8 mouse cellular contexts compared by ENCODE assay signal in genomic region chr2:45514290-45515180, GRCm38 (mm10).
DNase-seq lines count a peak whose midpoint lies in the region; ATAC-seq lines count a peak whose summit lies in the region.

No protein-coding gene starts in this region.

- H3K9me3 ChIP-seq in midbrain, embryonic 11.5 days (ENCODE audit: control insufficient read depth, low read length): no peaks in the 10 kb centered on the region
- H3K9me3 ChIP-seq in midbrain, embryonic 15.5 days: no peaks in the 10 kb centered on the region

- no peaks in the 10 kb centered on the region for H3K36me3 ChIP-seq in midbrain, embryonic 11.5 days (ENCODE audit: control insufficient read depth, insufficient read depth, low read length)
- H3K36me3 ChIP-seq in midbrain, embryonic 15.5 days (replicated peaks): no peaks in the 10 kb centered on the region

- 66% methylated on average over 4 of the region's 4 CpGs for WGBS in midbrain, embryonic 11.5 days
- WGBS in midbrain, embryonic 15.5 days: 49% methylated on average over 4 of the region's 4 CpGs

- H3K4me2 ChIP-seq in midbrain, embryonic 11.5 days: no peak overlapping the region
- no peak overlapping the region for H3K4me2 ChIP-seq in midbrain, embryonic 15.5 days

- H3K4me3 ChIP-seq in midbrain, embryonic 11.5 days (ENCODE audit: low read depth, low read length): no peak overlapping the region
- no peak overlapping the region for H3K4me3 ChIP-seq in midbrain, embryonic 15.5 days

- no peaks in the 10 kb centered on the region for H3K27me3 ChIP-seq in midbrain, embryonic 11.5 days (ENCODE audit: control insufficient read depth, insufficient read depth, low read length)
- no peaks in the 10 kb centered on the region for H3K27me3 ChIP-seq in midbrain, embryonic 15.5 days (replicated peaks)

- no peaks in the 10 kb centered on the region for H3K4me1 ChIP-seq in midbrain, embryonic 11.5 days (ENCODE audit: control insufficient read depth, insufficient read depth, low read length)
- no peaks in the 10 kb centered on the region for H3K4me1 ChIP-seq in midbrain, embryonic 15.5 days

- intact Hi-C loops in left cerebral cortex, postnatal 10 days (cut with DNase I): no loop called here

- H3K9ac ChIP-seq in midbrain, embryonic 11.5 days (ENCODE audit: low read length): no peak overlapping the region
- no peak overlapping the region for H3K9ac ChIP-seq in midbrain, embryonic 15.5 days

- ATAC-seq in midbrain, embryonic 11.5 days (ENCODE audit: low FRiP score): peak; percentile 66; the same call in 1 of the 2 replicates
- no peak for ATAC-seq in midbrain, embryonic 15.5 days (replicated peaks)

- H3K27ac ChIP-seq in midbrain, embryonic 11.5 days (ENCODE audit: low read depth, low read length): no peak overlapping the region
- H3K27ac ChIP-seq in midbrain, embryonic 15.5 days: no peak overlapping the region

- peak; percentile 8 for DNase-seq in adrenal gland, postnatal 10 days
- no peak for DNase-seq in adrenal gland, adult 18-20 months (ENCODE audit: low spot score in 2 of 2)
- DNase-seq in midbrain, embryonic 11.5 days (ENCODE audit: low spot score, missing footprints): peak; percentile 81
- DNase-seq in kidney, adult 9 months: peak; percentile 76
- DNase-seq in skeletal muscle tissue, adult 2 months (ENCODE audit: low read depth, low spot score): peak; percentile 54
- no peak for DNase-seq in left cerebral cortex, postnatal 10 days (ENCODE audit: extremely low spot score in 1 of 2, low spot score in 2 of 2)
- no peak for DNase-seq in adrenal gland, postnatal 25 days

Comparison
In these comparisons a context has a peak if more than half of its experiments do, and no peak if none do; other contexts are left out.
1. DNase-seq: peak in adrenal gland, postnatal 10 days (single experiment), midbrain, embryonic 11.5 days (single experiment), kidney, adult 9 months (single experiment) and skeletal muscle tissue, adult 2 months (single experiment); none in adrenal gland, adult 18-20 months (0 of 2), left cerebral cortex, postnatal 10 days (0 of 2) and adrenal gland, postnatal 25 days (single experiment).